Mouse (Mus musculus) stomach, postnatal 0 days (tissue): Measurements from ENCODE around the gene Ass1.

Source experiments
- CTCF ChIP-seq: IDR thresholded peaks from 2 replicates; pipeline ENCODE4 v1.5.1; 2016; ENCODE audit warnings: antibody characterized with exemption, low read depth, mild to moderate bottlenecking, moderate library complexity
- EP300 ChIP-seq: optimal IDR thresholded peaks from 2 replicates; pipeline ENCODE3; 2016; ENCODE audit warnings: antibody characterized with exemption

- no peak for TF ChIP-seq CTCF
- no peak for TF ChIP-seq EP300
Measured at GRCm38 (mm10) chr2:31499327-31500291, 29.6 kb downstream of the Ass1 start.
